Mouse (Mus musculus) kidney, adult 10 weeks (tissue): ENCODE results near the gene Abhd8. TPM values are rescaled to one million over a fixed set of nuclear protein-coding genes. Genes with fewer than 3 reads are reported as not detected.

Experiments used
- polyA plus RNA-seq: library from polyadenylated mRNA; stranded (reverse); fragments of 350-450 nt; fragmentation: Illumina TruSeq; extraction: RNeasy Lipid Tissue Mini Kit (QIAGEN cat#74804); gene quantifications from one replicate; pipeline ENCODE4 v1.2.3, GENCODE M21; 2014; ENCODE audit warnings: low read depth, low replicate concordance

Abhd8 gene
- polyA plus RNA-seq: 0.77 TPM

GRCm38 (mm10) chr8:71463188-71464033 lies at the start of gene Abhd8:
Abhd8 (minus strand) TSS chr8:71463655.

GRCm38 (mm10) chr8:71511644-71512043 lies 48.2 kb upstream of the Abhd8 start, which contains the start of gene Plvap:
Plvap (minus strand) TSS chr8:71511752.

GRCm38 (mm10) chr8:71487691-71488445 lies 24.4 kb upstream of the Abhd8 start, which contains the start of gene Gtpbp3:
Gtpbp3 (plus strand) TSS chr8:71488103.

GRCm38 (mm10) chr8:71485142-71486135 lies 22.0 kb upstream of the Abhd8 start, which contains the start of gene Ano8:
Ano8 (minus strand) TSS chr8:71485963.

GRCm38 (mm10) chr8:71468916-71469315 lies 5.5 kb upstream of the Abhd8 start, which contains the start of gene Dda1:
Dda1 (plus strand) TSS chr8:71469199.

GRCm38 (mm10) chr8:71464513-71465500 lies 1.4 kb upstream of the Abhd8 start, which contains the start of gene Mrpl34:
Mrpl34 (plus strand) TSS chr8:71464959.

Other genes with a start within 250 kb of the Abhd8 start
- gene Myo9b, start 190.9 kb downstream of the Abhd8 start, polyA plus RNA-seq: 1.3 TPM
- 1.9 TPM for gene Haus8, start 190.7 kb downstream of the Abhd8 start, polyA plus RNA-seq
- gene Use1, start 96.8 kb downstream of the Abhd8 start, polyA plus RNA-seq: 2.1 TPM
- 2.1 TPM for gene Ocel1, start 92.4 kb downstream of the Abhd8 start, polyA plus RNA-seq
- gene Nr2f6, start 81.7 kb downstream of the Abhd8 start, polyA plus RNA-seq: 2.5 TPM
- 0.89 TPM for gene Ushbp1, start 67.9 kb downstream of the Abhd8 start, polyA plus RNA-seq
- 17.8 TPM for gene Babam1, start 66.8 kb downstream of the Abhd8 start, polyA plus RNA-seq
- not detected for gene Ankle1, start 57.6 kb downstream of the Abhd8 start, polyA plus RNA-seq
- 16.9 TPM for gene Mrpl34, start 1.3 kb upstream of the Abhd8 start, polyA plus RNA-seq
- 1.3 TPM for gene Dda1, start 5.5 kb upstream of the Abhd8 start, polyA plus RNA-seq
- gene Ano8, start 22.3 kb upstream of the Abhd8 start, polyA plus RNA-seq: 0.85 TPM
- 1.4 TPM for gene Gtpbp3, start 24.4 kb upstream of the Abhd8 start, polyA plus RNA-seq
- 6.2 TPM for gene Plvap, start 48.1 kb upstream of the Abhd8 start, polyA plus RNA-seq
- not detected for gene Ccdc194, start 62.1 kb upstream of the Abhd8 start, polyA plus RNA-seq
- gene Bst2, start 73.8 kb upstream of the Abhd8 start, polyA plus RNA-seq: 2.2 TPM
- gene Mvb12a, start 79.3 kb upstream of the Abhd8 start, polyA plus RNA-seq: 1.8 TPM
- gene Tmem221, start 95.2 kb upstream of the Abhd8 start, polyA plus RNA-seq: 2.3 TPM
- gene Nxnl1, start 102.9 kb upstream of the Abhd8 start, polyA plus RNA-seq: 0.20 TPM
- gene Slc27a1, start 105.2 kb upstream of the Abhd8 start, polyA plus RNA-seq: 1.6 TPM
- gene Pgls, start 128.5 kb upstream of the Abhd8 start, polyA plus RNA-seq: 0.20 TPM
- not detected for gene Fam129c, start 134.0 kb upstream of the Abhd8 start, polyA plus RNA-seq
- gene Colgalt1, start 147.3 kb upstream of the Abhd8 start, polyA plus RNA-seq: 26.0 TPM
- gene Unc13a, start 208.1 kb upstream of the Abhd8 start, polyA plus RNA-seq: not detected
- not detected for gene Jak3, start 212.6 kb upstream of the Abhd8 start, polyA plus RNA-seq
- not detected for gene Insl3, start 225.6 kb upstream of the Abhd8 start, polyA plus RNA-seq
- gene B3gnt3, start 238.1 kb upstream of the Abhd8 start, polyA plus RNA-seq: 2.9 TPM